Mouse (Mus musculus) heart, adult 18-20 months (tissue): ENCODE measurements around the gene Numbl. TPM values are rescaled to one million over a fixed set of nuclear protein-coding genes. Genes with fewer than 3 reads are reported as not detected.

ENCODE experiments used
- DNase-seq, 2 experiments: peaks; one replicate each; pipeline ENCODE4 v3.0.0; 2021 to 2022; ENCODE audit warnings: mixed read lengths in 1 of 2
- total RNA-seq, 2 experiments: library from RNA; stranded (reverse); gene quantifications; 2 replicates each; pipeline ENCODE4 v1.2.3; 2021

Gene Numbl
- total RNA-seq, 2 experiments from 2014 or later, result 2.4 to 3.3 TPM

DNA sequence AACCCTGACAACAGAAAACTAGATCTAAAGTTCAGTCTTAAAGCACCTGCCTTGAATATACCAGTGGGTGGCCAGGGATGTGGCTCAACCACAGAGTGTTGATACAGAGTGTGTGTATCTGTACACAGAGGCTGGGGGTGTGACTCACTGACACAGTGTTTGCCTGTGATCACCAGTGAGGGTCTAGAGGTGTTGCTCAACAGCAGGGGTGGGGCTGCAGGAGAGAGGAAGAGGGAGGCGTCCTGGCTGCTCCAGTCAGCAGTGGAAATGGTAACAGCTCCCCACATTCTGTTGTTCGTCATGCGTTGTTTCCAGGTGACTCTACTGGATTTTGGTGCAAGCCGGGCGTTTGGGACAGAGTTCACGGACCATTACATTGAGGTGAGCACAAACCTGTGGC lies 6.3 kb upstream of the Numbl start:
- no peak for DNase-seq

DNA sequence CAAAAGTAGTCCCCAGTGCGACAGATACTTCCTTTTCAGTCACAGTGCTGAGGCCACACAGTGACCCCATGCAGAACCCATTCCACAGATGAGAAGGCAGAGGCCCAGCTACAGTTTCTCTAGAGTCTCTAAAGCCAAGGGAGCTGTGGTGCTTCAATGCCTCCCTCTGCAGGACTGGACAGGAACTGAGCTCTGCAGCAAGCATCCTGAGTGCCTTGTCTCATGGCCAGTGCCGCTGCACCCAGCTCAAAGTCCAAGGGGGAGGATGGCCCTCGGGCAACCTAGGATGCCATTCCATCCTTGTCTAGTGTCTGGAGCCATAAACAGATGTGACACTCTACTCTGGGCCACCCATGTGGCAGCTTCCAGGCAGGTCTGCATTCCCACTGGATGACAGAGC lies 2.5 kb upstream of the Numbl start:
- DNase-seq, result peak in 1 of 2 experiments; percentile 33

DNA sequence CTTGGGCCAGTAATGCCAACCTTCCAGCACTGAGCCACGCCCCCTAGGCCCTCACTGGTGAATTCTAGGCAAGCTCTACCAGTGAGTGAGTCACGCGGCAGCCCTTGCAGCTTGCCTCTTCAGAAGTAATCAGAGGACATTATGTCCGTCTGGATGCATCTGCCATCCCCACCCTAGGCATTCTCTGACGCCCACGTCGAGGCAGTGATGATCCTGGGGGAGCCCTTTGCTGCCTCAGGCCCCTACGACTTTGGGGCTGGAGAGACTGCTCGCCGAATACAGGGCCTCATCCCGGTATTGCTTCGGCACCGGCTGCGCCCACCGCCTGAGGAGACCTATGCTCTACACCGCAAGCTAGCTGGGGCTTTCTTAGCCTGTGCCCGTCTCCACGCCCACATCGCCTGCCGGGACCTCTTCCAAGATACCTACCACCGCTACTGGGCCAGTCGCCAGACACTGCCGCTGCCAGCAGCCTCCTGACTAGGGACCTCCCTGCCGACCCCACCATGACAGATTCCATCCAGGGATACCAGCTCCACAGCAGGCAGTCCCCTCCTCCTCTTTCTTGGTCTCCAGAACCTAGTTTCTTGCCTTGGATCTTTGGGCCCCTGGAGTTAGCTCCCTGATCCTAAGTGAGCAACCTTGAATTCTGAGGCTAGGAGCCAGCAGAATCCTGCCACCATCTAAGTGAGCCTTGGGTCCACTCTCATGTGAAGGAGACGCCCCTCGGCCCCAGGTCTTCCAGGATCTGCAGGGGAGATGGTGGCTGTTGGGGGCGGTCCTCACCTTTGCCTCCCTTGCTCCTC lies 984 bp upstream of the Numbl start:
- DNase-seq, result peak; percentile 47 to 64

DNA sequence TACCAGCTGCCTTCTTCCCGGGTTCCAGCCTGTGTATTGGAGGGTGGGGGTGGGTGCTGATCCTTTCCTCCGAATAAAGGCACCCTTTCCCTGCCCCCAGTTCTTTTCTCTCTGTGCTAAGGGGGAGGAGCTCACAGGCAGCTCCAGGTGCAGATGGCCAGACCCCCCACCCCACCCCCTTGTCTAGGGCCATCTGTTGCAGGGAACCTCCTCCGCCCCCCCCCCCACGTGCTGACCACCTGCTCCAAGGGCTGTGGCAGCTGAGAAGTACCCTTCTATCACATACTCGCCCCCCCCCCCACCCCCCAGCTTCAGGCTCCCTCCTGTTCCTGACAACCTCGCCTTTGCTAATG lies 405 bp upstream of the Numbl start:
- no peak for DNase-seq

DNA sequence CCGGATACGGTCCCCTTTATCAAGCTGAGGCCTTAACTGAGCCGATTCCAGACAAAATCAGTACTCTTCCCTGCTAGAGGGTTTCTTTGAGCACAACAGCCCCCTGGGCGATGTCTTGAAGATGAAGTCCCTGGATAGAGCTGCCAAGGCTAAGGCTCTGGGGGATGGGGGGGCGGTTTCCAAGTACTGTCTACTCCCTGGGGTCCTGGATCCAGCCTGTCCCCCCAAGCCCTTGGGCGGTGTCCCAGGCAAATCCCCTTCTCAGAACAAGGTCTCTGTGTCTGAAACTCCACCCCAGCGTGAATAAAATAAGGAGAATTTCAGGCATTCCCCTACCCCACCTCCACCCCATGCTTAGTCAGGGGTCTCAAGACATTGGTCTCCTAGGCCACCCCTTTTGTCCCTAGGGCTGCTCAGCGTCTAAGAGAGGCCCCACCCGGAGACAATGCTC lies 1.1 kb downstream of the Numbl start:
- DNase-seq, result peak in 1 of 2 experiments; percentile 49

DNA sequence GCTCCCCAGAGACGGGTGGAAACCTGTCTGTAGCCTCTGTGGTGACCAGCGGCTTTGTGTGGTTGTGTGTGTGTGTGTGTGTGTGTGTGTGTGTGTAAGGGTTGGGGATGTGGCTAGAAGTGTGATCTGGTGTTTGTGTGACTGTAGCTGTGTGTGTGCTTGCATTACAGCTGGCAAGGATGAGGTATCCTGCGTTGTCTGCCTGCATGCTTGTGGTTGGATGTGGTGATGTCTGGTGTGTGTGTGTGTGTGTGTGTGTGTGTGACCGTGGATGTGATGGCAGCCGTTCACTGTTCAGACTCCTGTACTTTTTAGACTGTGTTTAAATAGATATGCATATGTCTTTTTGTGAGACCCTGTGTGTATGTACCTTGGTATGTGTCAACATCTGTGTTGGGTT lies 1.5 kb downstream of the Numbl start:
- no peak for DNase-seq

DNA sequence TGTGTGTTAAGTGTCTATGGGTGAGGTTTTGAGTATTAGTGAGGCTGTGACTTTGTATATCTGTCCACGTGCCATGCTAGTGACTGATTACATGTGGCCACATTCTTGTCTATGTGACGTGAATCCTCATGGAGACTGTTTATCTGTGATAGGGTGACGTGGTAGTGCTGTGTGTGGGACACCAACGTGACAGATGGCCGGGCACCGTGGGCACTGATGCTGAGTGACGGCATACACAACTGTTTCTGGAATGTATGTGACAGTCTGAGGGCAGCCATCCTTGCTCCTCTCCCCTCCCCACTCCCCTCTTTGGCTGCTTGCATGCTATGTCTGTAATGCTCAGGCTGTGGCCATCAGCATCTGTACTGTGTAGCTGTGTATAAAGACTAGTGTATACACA lies 2.6 kb downstream of the Numbl start:
- DNase-seq, result no peak

DNA sequence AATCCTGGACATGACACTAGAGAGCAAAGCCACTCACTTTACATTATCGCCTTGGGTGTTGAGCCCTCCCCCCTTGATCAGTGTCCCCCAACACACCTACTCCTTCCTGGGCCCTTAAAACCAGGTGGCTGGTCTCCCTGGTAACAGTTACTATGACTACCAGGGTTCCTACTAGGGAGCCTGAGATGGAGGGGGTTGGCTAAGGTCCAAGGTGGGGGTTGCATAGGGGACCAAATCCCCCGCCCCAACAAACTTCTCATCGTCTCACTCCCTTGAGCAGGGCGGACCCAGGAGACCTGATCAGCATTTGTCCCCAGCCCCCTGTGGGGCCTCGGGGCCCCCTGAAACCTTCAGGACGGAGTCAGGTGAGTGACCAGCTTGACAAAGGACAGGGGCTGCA lies 3.7 kb downstream of the Numbl start:
- no peak for DNase-seq

DNA sequence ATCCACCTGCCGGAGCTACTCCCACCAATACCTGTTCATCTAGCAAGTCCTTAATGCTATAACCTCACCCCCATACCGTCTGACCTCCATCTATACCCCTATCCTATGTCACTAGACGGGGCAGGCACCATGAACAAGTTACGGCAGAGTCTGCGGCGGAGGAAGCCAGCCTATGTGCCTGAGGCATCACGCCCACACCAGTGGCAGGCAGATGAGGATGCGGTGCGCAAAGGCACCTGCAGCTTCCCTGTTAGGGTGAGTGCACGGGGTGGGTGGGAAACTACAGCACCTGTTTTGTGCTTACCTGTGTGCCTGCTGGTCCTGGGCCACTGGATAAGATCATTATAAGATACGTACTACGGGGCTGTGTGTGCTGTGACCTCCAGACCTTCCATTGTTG lies 6.5 kb downstream of the Numbl start:
- no peak for DNase-seq

DNA sequence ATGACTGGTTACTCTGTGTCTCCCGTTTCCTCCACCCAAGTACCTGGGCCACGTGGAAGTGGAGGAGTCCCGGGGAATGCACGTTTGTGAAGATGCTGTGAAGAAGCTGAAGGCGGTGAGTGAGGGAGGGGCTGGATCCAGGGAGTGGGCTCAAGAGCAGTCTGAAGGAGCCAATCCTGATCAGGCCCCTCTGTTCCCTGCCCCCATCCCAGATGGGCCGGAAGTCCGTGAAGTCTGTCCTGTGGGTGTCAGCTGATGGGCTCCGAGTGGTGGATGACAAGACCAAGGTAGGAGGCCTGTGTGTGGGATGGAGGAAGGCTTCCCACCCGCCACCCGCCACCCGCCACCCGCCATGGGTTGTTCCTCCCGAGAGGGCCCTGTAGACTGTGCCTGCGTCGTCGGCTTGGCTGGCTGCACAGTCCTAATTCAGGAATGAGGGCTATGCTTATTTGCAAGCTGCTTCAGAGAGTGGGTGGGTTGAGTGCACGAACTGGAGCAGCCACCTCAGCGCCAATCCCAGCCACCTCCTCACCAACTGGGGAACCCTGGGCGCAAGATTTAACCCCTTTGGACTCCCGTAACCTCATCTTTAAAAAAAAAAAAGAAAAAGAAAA lies 8.4 kb downstream of the Numbl start:
- DNase-seq, result no peak

DNA sequence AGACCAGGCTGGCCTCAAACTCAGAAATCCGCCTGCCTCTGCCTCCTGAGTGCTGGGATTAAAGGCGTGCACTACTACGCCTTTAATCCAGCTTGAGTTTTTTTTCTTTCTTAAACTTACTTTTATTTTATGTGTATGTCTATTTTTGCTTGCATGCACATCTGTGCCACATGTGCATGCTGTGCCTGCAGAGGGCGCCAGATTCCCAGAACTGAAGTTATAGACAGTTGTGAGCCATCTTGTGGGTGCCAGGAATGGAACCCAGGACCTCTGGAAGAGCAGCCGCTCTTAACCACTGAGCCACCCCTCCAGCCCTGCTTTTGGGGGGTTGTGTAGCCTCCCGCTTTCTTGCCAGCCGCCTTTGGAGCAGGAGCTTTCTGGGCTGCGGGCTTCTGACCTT lies 13.2 kb downstream of the Numbl start:
- no peak for DNase-seq

DNA sequence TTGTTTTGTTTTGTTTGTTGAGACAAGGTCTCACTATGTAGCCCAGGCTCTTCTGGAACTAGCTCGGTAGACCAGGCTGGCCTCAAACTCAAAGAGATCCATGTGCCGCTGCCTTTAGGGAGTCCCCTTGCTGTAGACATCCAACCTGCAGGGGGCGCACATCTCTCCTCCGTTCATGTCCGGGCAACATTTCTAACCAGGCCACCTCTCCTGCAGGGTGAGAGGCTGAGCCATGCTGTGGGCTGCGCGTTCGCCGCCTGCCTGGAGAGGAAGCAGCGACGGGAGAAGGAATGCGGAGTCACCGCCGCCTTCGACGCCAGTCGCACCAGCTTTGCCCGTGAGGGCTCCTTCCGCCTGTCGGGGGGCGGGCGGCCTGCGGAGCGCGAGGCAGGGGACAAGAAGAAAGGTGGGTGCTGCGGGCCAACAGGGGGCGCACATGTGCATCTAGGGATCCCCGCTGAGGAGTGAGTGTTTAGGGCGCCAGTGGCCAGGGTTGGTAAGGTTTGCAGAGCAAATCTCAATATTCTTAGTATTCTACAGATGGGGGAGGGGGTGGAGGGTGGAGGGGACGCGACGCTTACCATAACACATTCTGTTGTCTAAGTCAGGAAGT lies 15.6 kb downstream of the Numbl start:
- peak in 1 of 2 experiments; percentile 38 for DNase-seq

DNA sequence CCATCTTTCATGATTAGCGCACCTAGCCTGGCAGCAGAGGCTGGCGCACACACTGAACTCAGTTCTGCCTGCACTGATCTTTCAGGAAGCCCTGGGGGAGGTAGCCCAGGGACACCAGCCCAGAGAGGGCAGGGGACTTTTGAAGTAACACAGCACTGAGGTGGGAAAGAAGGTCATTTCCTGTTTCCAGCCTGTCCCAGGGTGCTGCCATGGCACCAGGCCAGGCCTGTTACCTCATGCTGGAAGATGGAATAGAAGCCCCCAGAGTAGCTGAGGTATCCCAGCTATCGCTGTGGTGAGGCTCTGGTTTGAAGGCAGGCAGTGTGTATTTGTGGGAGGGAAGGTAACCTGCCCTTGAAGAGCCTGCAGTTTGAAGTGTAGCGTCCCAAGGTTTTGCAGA lies 16.7 kb downstream of the Numbl start:
- no peak for DNase-seq

DNA sequence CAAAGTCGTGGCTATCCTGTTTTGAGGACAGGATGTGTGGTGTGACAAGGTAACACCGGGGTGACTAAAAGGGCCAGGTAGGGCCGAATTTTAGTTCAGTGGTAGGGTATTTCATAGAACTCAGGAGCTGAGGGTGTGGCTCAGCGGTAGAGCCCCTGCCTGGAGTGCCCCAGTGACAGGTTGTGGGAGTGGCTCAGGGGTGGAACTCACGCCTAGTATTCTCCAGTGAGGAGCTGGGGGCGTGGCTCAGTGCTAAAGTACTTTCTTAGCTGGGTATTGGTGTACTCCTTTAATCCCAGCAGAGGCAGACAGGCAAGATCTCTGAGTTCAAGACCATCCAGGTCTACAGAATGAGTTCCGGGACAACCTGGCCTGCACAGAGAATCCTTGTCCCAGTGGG lies 17.8 kb downstream of the Numbl start:
- DNase-seq, result no peak

DNA sequence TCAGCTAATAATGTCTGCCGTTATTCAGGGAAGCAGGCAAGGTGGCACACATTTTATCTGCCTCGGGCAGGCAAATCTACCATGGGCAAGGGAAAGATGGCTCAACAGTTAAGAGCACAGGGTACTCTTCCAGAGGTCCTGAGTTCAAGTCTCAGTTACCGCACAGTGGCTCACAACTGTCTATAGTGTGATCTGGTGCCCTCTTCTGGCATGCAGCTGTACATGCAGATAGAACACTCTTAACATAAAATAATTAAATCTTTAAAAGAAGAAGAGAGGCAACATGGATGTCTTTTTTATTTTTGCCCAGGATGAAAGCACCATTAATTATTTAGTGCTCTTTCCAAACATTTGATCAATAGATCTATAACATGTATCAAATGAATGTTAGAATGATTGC lies 19.0 kb downstream of the Numbl start:
- no peak for DNase-seq

DNA sequence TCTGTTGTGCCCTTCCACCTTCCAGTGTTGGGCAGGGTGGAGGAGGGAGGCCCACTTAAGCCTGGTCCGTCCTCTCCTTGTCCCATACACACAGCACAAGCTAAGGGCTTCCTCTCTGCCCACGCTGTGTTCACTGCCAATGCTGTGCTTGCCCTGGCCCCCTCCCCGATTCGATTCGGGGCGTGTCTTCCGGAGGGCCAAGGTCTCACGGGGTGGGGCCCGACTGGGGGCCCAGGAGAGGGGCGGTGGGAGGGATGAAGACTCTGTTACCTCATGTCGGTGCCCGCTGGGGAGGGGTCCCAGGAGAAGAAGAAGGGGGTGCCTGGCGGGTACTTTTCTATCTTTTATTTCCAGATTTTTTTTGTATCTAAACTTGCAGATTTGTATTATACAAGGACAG lies 23.5 kb downstream of the Numbl start:
- DNase-seq, result no peak

DNA sequence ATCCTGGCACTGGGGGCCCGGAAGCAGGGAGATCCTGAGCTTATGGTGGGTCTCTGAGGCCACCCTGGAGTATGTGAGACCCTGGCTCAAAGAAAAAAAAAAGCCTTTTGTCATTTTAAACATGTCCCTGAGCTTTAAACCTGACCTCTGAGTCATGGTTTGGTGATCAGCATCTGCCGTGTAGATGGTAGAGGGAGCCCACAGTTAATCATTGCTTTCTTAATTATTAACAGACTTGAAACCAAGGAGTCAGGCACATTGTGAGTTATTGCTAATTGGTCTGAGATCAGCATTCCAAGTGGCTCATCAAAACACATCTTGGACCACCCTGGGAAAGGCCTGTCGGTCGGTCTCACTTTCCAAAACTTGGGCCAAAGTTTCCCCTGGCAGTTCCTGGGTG lies 24.0 kb downstream of the Numbl start:
- no peak for DNase-seq

DNA sequence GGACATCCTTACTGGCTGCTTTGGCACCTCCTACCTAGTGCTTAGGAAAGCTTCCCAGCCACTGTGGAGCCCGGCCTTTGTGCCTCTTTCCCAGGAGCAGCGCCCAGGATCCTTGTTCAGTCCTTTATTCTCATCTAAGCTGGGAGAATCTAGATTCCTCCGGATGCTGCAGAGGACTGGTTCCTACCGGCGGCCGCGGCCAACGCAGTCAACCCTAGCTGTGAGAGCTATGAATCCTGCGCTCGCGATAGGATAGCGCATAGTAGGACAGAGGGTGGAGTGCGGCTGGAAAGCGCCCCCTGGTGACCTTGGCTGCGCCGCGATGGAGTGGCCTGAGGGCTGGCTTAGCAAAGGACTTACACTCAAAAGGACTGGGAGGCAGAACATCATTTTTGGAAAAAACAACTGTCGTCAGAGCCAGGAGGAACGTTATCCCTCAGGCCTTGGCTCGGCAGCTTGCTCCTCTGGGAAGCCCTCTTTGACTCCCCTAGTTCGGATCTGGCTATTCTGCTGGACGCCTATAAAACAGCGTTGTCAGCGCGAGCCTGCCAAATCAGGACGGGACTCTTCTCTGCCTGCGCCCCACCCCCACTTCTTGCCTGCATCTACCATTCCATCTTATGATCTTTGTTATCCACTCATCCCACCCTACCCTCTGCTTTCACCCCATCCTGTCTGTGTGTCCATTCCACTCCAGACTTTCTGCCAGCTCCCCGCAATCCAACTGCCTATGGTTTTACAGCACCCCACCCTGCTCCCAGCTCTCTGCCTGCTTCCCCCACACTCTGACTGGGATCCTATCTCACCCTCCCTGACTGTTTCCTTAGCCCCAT lies 26.8 kb downstream of the Numbl start:
- DNase-seq, result peak; percentile 82

DNA sequence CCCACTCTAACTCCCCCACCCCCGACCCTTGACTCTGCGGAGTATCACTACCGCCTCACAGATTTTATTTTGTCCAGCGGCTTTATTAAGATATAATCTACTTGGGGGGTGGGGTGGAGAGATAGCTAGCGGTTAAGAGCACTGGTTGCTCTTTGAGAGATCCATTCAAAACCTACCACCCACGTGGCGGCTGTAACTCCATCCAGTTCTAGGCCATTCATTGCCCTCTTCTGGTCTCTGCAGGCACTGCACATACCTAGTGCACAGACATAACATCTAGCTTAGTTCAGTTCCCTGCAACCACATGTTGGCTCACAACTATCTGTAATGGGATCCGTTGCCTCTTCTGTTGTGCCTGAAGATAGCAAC lies 27.4 kb downstream of the Numbl start:
- peak; percentile 62 to 76 for DNase-seq

DNA sequence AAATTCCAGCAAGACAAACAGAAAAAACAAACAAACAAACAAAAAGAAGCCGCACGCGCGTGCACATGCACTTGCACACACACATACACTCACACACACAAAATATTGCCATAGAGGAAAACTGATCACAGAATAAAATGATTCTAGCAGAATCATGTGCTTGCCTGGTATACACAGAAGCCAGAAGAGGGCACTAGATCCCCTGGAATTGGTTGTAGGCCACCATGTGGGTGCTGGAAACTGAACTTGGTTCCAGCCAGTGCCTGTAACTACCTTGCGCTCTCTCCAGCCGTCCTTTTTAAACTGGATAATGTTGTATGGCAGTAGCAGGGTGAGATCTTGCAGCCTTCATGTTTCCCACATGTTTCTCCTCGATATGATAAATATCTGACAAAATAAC lies 30.5 kb downstream of the Numbl start:
- no peak for DNase-seq

DNA sequence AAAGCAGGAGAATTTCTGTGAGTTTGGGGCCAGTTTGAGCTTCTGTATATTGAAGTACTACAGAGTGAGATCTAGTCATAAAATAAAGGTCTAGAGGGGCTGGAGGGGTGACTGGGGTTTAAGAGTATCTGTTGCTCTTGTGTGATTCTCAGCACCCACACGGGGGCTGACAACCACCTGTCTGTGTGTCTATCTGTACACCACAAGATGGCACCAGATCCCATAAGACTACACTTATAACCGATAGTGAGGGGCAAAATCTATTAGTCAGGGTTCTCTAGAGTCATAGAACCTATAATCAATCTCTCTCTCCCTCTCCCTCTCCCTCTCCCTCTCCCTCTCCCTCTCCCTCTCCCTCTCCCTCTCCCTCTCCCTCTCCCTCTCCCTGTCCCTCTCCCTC lies 32.3 kb downstream of the Numbl start:
- no peak for DNase-seq

DNA sequence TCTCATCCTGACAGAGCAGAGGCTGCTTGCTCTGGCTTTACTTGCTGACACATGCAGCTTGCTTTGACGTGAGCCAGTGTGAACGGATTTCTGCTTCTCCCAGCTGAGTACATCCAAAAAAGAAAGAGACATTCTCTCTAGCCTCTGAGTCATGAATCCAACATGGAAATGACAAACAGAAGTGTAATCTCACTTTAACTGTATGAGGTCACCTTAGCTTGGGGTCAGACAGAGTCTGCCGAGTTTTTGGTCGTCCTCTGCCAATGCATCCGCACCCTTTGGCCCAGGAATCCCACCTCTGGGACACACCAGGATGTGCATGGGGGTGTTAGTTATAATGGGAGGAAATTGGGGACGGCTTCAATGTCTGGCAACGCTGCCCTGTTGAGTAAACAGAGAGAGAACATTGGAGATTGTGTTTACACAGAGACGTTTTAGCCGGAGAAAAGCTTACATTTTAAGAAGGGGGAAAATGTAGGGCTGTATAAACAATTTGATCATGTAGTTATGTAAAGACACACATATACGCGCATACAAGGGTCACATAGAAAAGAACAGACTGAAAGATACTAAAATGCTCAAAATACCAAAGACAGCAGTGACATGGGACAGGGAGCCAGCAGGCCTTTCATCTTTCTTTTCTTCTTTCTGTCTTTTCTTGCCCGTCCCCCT lies 33.7 kb downstream of the Numbl start:
- peak; percentile 75 to 87 for DNase-seq
